Mouse (Mus musculus) thymus, postnatal 25 days (tissue): ENCODE results near the gene Celf2.

Experiments
- DNase-seq: peaks from one replicate; pipeline ENCODE4 v3.0.0; 2022

Celf2 gene

DNA sequence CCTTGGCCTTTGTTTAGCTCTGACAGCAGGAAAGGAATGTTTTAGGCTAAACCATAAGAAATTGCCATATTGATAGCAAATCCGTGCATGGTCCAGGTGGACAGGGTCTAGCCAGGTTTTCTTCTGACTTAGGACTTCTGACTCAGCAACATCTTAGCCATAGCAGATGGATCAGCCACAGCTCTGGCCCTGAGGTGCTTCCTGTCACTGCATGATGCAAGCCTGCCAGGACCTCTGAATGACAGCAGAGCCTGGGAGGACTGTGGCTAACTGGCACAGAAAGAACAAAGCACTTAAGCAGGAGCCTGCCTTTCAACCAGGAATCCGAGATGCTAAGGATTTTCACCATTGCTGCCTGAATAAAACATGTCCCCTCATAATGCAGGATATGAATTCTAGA, 507.4 kb downstream of the Celf2 start:
- no peak for DNase-seq

DNA sequence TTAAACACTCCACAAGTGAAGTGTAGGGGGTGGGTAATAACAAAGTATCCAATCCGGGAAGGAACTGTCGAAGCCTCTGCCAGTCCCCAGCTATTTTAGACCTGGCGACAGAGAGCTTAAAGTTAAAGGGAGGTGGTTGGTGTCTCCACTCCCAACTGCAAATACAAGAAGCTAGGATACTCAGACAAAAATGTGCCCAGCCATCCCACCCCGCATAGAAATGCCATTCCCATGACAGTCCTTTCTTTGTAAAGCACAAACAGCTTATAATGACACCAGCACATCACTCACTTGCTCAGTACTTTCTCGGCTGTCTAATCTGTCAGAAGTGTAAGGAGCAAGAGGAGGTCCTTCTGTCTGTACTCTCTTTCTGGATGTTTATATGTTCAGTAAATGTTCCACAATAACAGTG, 518.3 kb downstream of the Celf2 start:
- DNase-seq, result no peak

DNA sequence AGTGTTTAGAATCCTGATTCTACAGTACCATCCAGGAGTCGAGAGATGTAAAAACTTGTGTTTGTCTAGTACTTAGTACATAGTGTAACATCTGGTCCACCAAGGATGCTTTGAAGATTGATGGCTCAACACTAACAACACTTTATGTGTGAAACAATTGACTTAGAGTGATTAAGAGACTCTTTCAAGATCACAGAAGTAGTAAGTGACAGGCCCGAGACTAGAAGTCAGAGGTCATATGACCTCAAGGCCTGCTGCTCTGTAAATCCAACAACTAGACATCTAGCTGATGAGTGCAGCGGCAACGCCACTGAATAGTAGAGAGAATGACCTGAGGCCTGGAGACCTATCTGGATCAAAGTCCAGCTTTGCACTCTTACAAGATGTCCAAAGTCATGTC, 523.7 kb downstream of the Celf2 start:
- DNase-seq, result no peak

DNA sequence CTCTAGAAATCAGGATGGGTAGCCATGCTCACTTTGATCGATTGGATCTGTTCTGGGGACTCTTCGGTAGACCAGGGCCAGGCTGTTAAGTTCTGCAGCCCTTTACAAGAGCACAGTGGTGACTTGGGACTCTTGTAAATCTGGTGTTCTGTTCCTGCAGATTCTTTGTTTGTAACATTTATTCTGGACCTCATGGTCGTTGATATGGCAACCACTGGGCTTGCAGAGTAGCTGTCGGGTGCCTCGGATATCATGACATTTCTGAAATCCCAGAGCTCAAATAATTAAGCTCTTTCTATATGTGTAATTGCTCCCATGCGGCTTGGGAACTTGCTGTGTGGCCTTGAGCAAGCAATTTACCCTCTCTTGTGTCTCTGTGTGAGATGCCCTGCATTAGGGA, 525.5 kb downstream of the Celf2 start:
- no peak for DNase-seq

- DNase-seq, result no peak
Measured at GRCm38 (mm10) chr2:6976300-6976699, 533.1 kb downstream of the Celf2 start.

- DNase-seq, result no peak
Measured at GRCm38 (mm10) chr2:6969228-6969627, 540.1 kb downstream of the Celf2 start.

DNA sequence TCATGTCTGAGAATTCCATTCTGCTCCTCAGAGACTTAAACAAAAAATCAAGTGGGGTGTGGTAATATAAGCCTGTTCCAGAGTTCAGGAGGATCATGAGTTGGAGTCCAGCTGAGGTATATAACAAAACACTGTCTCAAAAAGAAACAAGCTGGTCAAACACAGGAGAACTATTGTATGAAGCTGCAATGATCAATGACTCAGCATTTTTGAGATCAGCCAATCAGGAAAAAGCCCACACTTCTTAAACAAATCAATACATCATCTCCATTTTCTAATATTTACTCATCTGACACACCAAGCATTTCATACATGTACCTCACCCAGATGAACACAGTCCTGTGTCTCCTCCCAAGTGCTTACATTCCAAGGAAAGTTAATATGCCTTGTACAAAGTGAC, 544.1 kb downstream of the Celf2 start:
- DNase-seq, result no peak

GRCm38 (mm10) chr2:6950702-6951101, 558.7 kb downstream of the Celf2 start:
- no peak for DNase-seq

DNA sequence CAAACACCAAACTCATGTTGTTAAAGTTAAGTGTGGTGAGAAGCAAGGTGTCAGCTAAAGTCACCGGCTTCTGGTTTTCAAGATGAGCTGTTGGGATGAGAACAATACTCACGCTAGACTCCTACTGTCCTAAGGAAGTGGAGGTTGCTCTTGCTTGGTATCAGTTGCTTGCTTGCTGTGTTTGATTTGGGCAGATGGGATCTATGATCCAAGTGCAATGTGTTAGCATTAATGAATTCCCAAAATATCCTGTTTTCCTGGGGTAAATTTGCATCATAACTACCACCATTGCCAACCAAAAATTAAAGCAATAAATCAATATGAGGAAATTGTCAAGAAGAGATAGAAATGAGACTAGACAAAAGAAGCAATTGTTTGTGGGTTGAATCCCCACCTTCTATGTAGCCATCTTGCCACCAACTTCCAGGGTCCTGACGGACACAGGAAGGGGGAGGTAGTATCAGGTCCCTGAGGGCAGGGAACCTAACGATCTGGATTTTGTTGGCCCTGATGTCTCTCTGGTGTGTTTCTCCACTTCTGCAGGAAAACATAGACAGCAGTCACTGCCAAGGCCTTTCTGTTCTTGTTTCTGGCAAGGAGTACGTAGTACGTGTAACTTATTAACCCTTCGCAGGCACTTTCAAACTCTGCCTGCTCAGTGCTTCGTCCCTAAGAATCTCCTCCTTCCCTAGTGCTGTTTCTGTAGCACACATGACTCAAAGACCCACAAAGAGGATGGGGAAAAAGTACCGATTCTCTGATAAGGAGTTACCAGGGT, 563.5 kb downstream of the Celf2 start:
- DNase-seq, result no peak

DNA sequence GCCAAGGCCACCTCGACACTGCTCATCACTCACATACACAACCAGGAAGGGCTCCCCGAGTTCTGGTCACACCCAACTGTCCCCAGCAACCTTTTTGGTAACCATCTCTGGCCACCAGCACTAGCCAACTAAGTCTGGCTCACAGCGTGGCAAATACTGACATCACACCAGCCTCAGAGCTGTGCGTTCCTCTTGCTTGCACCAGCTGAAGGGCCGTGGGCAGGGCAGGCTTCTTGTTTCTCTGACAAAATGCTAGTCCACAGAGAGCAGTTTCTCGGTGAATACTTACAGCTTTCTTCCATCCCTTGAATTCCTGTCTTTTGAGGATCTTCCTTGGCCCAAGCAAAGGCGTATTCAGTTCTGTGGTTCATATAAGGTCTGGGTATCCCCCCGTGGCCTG, 565.7 kb downstream of the Celf2 start:
- DNase-seq, result no peak

DNA sequence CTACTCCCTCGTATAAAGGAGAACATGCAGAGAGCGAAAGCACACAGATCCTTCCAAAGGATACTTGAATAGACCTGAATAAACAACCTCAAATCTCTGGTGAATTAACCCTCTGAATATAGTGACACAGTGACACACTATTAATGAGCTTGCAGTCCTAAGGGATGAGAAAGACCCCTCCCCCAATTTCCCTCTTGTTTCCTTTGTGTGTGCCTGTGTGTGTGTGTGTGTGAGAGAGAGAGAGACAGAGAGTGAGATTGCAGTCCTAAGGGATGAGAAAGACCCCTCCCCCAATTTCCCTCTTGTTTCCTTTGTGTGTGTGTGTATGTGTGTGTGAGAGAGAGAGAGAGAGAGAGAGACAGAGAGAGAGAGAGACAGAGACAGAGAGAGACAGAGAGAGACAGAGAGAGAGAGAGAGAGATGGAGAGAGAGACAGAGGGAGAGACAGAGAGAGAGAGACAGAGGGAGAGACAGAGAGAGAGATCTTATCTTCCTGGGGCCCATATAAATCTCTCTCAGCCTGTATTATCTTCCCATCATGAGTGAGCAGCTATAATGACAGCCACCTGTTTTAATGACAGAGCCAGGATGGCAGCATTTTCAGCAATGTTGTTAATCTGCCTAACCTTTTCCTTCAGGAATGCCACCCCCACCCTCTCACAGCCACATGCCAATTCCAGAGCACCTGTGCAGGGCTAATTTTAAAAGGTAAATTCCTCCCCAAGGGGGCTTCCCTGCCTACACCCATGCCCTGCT, 566.5 kb downstream of the Celf2 start:
- DNase-seq, result no peak

DNA sequence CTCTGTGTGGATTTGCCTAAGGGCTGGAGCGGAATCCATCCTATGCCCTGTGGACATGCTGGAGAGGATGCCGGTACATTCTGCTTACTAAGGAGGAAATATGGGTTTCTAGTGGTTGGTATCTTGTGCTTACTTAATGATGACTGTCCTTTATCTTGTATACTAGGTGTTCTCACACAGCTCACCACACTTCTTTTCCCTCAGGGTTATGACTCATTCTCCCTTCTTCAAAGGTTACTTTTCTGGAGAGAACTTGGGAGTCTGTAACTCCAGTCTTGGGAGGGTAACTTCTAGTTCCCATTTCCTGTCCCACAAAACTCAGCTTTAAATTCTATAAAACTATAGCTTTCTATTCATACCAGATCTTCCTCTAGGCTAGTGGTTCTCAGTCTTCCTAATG, 570.2 kb downstream of the Celf2 start:
- DNase-seq, result no peak

DNA sequence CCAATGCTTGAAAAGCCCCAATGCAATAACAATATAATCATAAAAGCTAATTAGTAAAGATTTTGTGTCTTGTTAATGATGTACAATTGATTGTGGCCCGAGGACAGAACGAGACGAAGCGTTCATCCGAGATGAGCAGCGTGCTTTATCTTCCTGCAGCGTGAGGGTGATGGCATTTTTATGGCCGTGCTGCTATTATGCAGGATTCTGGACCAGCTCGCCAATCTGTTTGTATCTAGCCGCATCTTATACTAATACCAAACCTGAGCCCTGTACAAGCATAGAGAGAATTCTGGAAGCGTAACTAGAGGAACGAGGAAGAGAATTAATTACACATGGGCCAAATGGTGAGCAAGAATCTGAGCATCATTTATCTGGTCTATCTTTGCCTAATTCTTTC, 576.2 kb downstream of the Celf2 start:
- no peak for DNase-seq

DNA sequence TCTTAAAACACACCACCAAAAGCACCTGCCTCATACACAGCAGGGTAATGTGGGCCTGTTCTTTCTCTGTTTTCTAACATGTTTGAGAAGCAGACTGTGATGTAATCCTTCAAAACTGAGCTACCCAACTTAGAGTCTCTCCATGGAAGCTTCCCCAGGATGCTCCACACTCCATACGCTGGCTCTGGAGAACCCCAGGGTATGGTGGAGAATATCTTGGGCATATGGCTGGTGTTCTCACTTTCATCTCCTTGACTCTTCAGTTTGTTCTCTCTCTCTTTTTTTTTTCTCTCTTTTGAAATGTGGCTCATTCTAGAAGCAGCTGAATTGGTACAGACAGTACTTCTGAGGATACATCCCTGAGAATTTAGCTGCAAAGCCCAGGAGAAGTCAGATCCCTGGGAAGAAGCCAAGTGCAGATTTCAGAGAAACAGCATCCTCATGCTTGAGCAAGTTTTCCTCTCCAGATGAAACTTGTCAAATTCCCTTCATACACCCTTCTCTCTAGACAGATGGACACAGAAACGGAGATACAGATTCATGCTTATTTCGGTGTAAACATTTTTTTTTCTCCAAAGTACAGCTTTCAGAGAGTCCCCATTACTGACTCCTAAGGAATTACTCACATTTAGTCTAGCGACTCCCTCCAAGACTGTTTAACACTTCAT, 581.5 kb downstream of the Celf2 start:
- DNase-seq, result no peak

DNA sequence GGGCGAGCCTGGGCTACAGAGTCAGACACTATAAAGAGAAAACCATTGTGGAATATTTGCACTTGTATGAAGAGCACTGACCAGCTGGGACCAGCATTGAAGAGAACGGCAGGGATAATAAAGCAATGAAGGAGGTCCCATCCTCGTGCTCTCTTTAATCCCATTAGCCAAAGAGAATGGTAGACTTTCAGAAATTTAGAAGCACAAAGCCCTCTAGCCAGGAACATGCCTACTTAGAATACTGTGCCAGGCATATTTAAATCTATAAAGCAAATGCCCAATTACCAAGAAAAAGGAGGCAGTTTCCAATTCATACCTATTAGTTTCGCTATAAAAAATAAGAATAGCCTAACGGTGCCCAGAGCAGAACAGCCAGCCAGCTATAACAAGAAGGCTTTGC, 583.9 kb downstream of the Celf2 start:
- DNase-seq, result no peak

GRCm38 (mm10) chr2:6923738-6924474, 585.5 kb downstream of the Celf2 start:
- DNase-seq, result no peak

GRCm38 (mm10) chr2:6915386-6915785, 594.0 kb downstream of the Celf2 start:
- DNase-seq, result no peak

- no peak for DNase-seq
Measured at GRCm38 (mm10) chr2:6913315-6913714, 596.0 kb downstream of the Celf2 start.

DNA sequence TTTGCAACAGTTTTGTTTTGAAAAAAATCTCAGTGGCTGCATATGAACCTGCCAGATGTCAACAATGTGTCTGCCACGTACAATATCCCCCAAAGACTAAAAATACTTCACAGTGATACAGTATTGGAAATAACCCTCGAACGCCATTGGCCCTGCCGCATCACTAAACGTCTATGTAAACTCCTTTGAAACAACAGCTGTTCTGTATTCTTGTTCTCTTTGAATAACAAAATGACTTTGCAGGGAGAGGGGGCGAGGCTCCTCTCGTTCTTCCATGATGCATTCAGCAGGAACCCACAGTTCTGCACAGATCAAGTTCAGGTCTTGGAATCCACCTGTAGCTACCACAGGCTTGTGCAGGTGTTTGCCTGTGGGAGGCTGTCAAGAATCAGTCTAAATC, 597.4 kb downstream of the Celf2 start:
- no peak for DNase-seq

GRCm38 (mm10) chr2:6909921-6910320, 599.4 kb downstream of the Celf2 start:
- DNase-seq, result no peak

GRCm38 (mm10) chr2:6904411-6904810, 605.0 kb downstream of the Celf2 start:
- DNase-seq, result no peak

DNA sequence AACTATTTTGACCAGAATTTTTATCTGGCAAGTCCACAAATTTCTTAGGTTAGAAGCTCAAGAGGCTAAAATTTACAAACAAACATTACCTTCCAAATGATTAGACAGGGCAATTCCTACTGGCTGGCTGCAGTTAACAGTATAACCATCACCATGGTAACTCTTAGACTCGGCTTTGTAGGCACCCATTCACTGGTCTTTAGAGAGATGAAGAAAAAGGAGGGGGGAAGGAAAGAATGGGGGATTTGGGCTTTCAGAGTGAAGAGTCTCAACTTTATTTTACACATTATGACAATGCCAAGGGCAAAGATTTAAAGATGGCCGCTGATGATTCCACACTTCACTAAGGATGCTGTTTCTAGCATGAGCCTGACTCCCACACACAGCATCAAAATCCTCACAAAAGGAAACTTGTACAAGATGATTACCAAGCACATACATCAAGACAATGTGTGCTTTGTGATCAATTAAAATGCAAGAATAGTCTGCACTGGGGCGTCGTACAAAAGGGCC, 606.1 kb downstream of the Celf2 start:
- no peak for DNase-seq

DNA sequence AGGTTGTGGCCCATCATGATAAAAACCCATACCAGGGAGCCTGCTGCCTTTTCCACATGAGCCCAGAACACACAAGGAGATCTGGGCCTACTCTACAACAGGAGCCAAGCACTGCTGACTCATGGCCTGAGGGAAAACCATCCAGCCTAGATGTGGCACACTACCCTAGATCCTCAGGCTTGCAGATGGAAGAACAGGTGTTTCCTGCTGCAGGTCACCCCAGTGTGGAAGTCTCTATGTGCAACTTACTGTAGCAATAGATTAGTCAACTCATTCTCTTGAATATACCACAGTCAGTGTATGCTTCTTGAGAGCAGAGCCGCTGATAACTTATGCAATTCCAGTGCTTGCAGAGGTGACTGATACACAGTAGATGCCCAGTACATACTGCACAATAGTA, 612.5 kb downstream of the Celf2 start:
- DNase-seq, result no peak
